Mouse (Mus musculus): ENCODE results near the gene Ebf1.

The Ebf1 gene

DNA sequence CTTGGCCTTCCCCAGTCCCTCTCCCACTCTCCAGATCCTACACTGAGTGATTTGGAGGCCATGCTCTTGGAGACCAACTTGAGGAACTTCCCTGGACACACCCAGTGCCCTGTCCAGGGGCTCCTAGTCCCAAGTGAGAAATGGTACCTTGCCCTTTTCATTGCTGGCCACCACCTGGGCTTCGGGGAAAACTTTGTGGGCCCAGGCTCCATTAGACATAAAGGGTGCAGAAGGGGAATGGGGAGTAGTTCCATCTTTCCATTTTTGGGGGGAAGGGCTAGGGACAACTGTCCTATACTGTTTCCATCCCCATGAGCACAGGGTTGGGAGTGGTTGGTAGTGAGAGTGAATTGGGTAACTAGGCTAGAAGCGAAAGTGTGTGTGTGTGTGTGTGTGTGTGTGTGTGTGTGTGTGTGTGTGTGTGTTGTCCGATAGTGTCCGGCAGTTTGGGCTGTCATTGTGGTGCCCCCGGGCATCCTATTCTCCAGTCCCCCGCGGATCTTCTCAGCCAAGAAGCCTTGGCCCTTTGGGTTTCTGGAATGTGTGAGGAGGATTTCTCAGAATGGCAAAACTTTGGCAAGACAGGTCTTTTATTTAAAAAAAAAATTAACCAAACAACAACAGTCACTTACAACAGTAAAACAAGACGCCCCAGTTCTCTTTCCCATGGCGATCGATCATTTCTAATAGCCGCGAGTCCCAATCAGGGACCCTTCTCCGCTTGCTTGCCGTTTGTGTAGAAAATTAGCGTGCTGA is 2.2 kb downstream of the Ebf1 start:
- DNase-seq = no peak

GRCm38 (mm10) chr11:44619887-44620693 is 3.0 kb downstream of the Ebf1 start:
- DNase-seq = no peak

GRCm38 (mm10) chr11:44620694-44621446 is 3.8 kb downstream of the Ebf1 start:
- DNase-seq = no peak

DNA sequence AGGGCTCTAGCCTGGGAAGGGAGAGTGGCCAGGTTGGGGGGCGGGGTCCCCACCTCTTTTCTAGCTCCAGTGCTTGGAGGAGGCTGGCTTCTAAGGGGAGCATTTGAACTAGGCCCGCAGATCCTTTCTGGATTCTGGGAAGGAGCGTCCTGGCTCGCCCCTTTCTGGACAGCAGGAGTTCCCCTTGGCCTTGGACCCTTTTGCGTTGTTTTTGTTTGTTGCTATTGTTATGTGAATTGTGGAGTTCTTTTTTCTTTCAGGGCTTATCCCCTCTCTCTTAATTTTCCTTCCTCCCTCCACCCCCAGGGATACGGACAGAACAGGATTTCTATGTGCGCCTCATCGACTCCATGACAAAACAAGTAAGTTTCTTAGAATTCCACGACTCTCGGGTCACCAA is 4.5 kb downstream of the Ebf1 start:
- DNase-seq = no peak

- no peak for DNase-seq
These were observed 5.1 kb downstream of the Ebf1 start for GRCm38 (mm10) chr11:44622023-44622731.

- no peak for DNase-seq
These were observed 7.4 kb downstream of the Ebf1 start for GRCm38 (mm10) chr11:44624564-44624963.

- DNase-seq = no peak
These were observed 8.9 kb downstream of the Ebf1 start for GRCm38 (mm10) chr11:44626065-44626464.

GRCm38 (mm10) chr11:44628412-44628811 is 11.3 kb downstream of the Ebf1 start:
- no peak for DNase-seq

DNA sequence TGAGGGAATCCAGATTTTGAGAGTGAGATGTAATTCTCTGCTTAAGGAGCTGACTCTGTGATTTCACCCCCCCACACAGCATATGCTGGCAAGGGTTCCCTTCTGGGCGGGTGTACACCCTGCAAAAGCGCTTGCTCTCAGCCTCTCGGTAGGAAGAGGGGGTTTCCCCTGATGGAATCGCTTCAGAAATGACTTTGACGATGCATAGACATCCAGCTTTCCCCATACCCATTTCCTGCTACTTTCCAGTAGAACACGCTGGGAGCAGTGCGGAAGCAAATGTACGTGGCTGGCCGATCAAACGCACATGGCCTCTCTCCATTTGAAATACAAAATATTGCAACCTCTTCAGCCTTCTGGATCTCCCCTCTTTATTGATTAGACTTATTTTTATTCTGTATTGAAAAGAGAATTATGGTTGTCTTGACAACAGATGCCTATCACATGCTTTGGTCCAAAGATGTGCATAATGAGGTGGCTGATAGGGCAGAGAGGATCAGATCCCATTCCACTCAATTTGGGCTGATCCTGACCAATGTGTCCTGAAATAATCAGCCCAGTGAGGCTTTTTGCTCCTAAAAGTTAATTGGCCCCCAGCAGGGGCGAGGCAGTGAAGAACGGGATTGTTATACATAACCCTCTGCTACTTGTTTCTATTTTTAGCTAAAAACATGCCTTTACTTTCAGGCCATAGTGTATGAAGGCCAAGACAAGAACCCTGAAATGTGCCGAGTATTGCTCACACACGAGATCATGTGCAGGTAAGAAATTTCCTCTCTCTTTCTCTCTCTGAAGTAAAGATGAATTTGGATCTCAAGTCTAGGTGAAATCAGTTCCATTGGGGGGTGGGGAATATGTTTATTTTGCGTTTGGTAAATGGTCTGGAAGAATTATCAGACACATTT is 15.2 kb downstream of the Ebf1 start:
- no peak for DNase-seq

GRCm38 (mm10) chr11:44633001-44633693 is 16.0 kb downstream of the Ebf1 start:
- DNase-seq = no peak

DNA sequence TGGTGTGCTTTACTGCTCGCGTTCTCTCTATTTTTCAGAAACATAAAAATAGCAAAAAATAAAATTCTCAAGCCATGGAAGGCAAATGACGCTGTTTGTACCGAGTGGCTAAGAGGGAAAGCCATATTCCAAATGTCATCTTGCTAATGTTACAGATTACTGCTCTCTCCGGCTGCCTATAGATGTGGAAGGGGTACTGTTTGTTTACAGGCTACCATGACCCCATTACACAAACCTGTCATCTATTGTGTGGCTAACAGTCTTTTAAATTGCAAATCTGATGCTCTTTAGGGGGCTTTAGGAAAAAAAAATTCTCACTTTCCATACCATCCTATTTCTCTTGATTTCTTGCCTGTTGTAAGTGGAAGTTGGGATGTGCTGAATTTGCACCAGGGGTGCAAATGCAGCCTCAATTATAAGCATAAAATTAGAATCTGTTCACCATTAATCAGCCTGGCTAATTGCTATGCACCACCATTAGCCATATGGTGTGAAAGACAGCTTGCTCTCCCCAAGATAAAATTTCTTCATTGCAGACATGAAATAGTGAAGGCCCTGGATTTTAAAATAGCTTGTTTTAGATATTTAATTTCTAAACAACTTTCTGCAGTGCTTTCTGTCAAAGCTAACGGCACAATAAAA is 17.6 kb downstream of the Ebf1 start:
- DNase-seq = no peak

DNA sequence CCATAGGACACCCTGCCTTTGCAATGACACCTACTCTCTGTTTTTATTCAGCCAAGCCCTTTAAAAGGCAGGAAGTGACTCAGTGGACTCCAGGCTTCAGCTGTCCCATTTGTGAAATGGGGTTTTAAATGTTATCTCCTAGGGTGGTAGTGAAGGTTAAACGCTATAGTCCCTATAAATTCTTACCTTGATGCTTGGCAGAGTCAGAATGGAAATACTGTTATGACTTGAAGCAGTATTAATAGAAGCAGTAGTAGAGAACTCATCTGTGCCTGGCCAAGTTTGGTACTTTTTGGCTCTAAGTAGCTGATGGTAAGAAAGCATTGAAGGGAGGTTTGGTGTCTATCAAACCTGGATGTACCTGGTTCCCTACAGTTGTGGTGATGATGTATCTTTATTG is 19.1 kb downstream of the Ebf1 start:
- no peak for DNase-seq

DNA sequence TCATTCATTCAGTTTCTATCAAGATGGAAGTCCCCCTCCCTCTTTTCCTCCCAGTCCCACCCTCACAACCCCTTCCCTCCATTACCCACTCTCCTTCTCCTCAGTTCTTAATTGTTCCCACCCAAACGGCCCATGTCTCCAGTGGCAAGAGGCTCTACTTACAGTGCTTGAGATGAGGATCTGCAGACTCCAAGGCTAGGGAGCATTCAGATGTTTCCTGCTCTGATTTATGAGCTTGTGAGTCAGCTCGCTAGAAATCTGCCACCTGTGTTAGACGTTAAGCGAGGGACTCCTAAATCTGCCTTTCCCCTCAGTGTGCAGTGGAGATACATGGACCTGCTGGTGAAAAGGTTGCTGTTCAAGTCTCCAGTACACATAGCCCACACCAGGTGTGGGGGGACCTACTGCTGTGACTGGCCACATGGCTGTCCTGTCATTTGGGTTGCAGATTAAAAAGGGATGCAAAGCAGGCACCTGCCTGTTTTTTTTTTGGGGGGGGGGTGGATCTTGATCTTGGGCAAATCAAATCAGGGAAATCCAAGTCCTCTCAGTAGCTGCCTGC is 21.2 kb downstream of the Ebf1 start:
- DNase-seq = no peak

DNA sequence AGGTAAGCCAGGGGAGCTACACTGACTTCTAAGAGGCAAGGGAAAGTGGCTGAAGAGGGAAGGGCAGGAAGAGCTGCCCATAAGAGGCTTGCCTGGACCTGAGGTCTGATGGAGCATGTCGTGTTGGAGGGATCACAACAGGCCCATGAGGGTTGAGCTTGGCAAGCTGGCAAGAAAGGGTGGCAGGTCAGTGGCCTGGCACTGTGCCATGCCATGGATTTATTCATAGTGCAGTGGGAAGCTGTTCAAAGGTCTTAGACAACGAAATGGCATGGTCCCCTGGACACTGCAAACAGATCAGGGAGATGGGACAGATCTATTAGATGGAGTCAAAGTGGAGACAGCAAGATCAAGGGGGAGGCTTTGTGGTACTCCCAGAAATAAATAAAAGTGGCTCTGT is 24.4 kb downstream of the Ebf1 start:
- DNase-seq = peak; percentile 26

DNA sequence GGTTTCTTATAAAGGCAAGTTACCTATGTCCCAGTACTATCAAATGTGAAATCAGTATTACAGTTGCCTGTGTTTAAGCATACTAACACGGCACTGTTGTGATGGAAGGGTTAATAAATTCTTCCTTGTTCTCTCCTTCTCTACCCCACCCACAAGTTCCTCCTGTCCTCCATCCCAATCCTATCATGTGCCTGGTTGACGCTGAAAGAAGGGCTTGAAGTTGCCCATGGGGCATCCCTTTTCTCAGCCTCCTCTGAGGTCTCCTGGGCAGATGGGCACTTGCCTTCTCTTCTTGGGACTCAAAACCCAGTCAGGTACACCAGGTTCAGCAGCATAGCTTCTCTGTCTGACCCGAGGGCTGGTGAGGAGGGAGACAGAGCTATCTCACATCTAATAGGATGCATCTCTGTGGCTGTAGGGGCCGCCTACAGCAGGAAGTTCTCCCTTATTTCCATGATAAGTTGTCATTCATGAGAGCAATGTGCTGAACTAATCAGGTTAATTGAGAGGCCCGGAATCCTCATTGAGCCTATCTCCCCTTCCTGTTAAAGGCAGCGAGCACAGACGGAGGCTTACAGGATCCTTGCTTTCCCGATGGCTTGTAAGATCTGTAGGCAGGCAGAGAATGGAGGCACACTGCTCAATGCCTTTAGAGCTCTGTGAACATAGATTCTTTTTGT is 37.4 kb downstream of the Ebf1 start:
- no peak for DNase-seq

- DNase-seq = no peak
These were observed 38.4 kb downstream of the Ebf1 start for GRCm38 (mm10) chr11:44655468-44655867.

GRCm38 (mm10) chr11:44656916-44657315 is 39.8 kb downstream of the Ebf1 start:
- DNase-seq = no peak

DNA sequence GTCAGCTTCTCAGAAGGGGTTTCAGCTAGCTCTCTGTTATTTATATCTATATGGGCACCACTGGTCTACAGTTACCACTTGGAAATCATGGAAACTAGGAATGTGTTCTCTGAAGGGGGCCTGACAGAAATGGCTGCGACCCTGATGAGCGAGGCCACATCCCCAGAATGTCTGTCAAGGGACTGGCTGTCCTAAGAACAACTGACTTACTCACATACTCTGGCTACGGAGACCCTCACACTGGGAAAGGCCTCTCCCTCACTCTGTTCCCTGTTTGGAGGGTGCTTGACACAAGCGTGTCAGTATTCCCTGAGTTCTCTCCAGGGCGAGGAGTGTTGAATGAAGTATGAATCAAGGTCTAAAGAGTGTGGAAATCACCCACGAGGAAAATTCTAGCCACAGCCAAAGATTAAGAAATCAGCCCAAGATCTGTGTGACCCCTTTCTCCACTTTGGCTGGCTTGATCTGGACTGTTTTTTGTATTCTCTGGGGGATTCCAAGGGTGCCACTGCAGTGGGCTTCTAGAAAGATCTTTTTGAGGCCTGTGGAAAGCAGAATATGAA is 40.8 kb downstream of the Ebf1 start:
- no peak for DNase-seq

GRCm38 (mm10) chr11:44661875-44662274 is 44.8 kb downstream of the Ebf1 start:
- DNase-seq = no peak
